Mouse (Mus musculus) heart, embryonic 13.5 days (tissue): ENCODE measurements at regions not wholly inside any gene's neighbourhood (a gene's known extent, or its start where the extent isn't known, plus 50 kb on each side); places are given as distances from the start of the nearest gene placed in this dataset.
A peak's percentile ranks its signal among the peaks of the same experiment; 100 is the strongest.

Source experiments
- ATAC-seq: fragments of 200-750 bp; cut with Nextera tagmentation; 2 replicates; pipeline ENCODE4 v1.8.0; 2017; ENCODE audit warnings: moderate TSS enrichment; ENCODE audit not compliant: insufficient number of reproducible peaks, low FRiP score, low TSS enrichment; ENCODE audit errors: extremely low read depth
- H3K27ac ChIP-seq: fragments of 300-500 bp; sonication (generic); replicated peaks from 2 replicates; pipeline ENCODE4 v1.5.1; 2015; ENCODE audit warnings: moderate library complexity, mild to moderate bottlenecking, inconsistent platforms
- H3K27me3 ChIP-seq: fragments of 300-500 bp; sonication (generic); replicated peaks from 2 replicates; pipeline ENCODE4 v1.6.1; 2015; ENCODE audit warnings: mild to moderate bottlenecking, inconsistent platforms
- H3K36me3 ChIP-seq: fragments of 300-500 bp; sonication (generic); 2 replicates; pipeline ENCODE4 v1.6.1; 2015; ENCODE audit warnings: mild to moderate bottlenecking, inconsistent platforms
- H3K4me1 ChIP-seq: fragments of 300-500 bp; sonication (generic); 2 replicates; pipeline ENCODE4 v1.6.1; 2015; ENCODE audit warnings: inconsistent platforms
- H3K4me2 ChIP-seq: fragments of 300-500 bp; sonication (generic); 2 replicates; pipeline ENCODE4 v1.6.1; 2015; ENCODE audit warnings: inconsistent platforms, mild to moderate bottlenecking, moderate library complexity
- H3K4me3 ChIP-seq: fragments of 300-500 bp; sonication (generic); 2 replicates; pipeline ENCODE4 v1.5.1; 2015; ENCODE audit warnings: moderate library complexity, mild to moderate bottlenecking, inconsistent platforms
- H3K9ac ChIP-seq: fragments of 300-500 bp; sonication (generic); 2 replicates; pipeline ENCODE4 v1.6.1; 2015; ENCODE audit warnings: inconsistent platforms, mild to moderate bottlenecking, moderate library complexity
- H3K9me3 ChIP-seq: fragments of 300-500 bp; sonication (generic); 2 replicates; pipeline ENCODE4 v1.6.1; 2016; ENCODE audit warnings: inconsistent platforms
- WGBS: fragments of 180-500 bp; shearing (Covaris S2); methylation state at CpG from one replicate; pipeline ENCODE4 v1.1.7; 2015; ENCODE audit warnings: mixed read lengths; 5-methylcytosine and 5-hydroxymethylcytosine counted together

DNA sequence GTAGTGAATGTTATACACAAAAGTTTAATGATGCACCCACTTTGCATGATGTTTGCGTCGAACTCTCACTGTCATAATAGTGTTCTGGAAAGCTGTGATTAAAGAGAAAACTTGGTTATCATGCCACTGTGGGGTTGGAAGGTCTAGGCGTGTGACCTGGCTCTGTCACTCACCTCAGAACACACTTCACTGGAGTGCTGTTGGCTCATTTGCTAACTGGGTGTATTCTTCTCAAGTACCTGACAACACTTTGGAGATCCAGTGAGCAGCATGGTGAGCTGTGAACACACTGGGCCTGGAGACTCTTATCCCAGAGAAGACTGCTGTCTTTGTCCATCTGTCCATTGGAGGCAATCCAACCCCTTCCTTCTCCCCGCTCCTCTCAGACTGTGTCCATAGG lies 98.9 kb upstream of the Kcnd3 start:
- Histone ChIP-seq H3K27me3 (no peaks in the 10 kb centered on the region), H3K36me3 (no peaks in the 10 kb centered on the region), H3K9ac (no peak overlapping the region), H3K9me3 (no peaks in the 10 kb centered on the region), H3K4me1 (no peaks in the 10 kb centered on the region), H3K4me3 (no peak overlapping the region), H3K27ac (no peak overlapping the region), H3K4me2 (no peak overlapping the region)
- ATAC-seq: no peak
- 73% methylated on average over 4 of the region's 4 CpGs for WGBS

DNA sequence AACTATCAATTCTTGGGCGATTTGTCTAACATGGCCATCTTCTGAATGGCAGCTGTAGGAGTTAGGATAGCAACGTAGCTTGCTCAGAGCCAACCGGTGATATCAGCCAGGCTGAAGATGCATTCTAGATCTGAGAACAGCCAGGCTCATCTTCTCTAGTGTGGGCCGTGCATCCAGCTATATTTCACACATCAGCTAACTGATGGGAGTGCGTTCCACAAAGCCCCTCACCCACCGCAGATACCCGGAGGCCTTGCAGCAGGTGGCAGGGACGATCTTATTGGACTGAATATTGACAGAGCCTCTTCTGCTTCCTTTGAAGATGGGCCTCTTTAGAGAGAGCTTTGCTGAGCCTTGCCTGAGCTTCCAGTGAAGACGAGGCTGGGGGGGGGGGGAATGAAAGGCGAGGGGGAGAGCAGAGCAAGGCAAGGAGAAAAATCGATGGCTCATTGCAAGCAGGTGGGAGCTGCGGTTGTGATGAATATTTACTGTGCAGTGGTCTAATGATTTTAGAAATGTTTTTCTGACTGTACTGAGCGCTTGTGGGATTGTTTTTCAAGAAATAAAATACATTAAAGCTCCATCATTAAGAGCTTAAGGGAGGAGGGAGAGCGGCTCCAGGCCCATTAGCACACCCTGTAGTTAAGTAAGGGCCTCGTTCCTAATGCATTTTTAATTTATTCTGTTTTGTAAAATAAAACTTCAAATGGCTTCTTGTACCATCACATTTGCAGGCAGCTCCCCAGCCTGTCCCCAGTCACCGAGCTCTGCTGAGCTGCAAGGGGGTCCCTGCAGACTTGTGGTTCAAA lies 97.8 kb upstream of the Kcnd3 start:
- ATAC-seq: no peak
- WGBS: 75% methylated on average over 16 of the region's 16 CpGs
- H3K9me3 ChIP-seq: no peaks in the 10 kb centered on the region
- H3K4me2 ChIP-seq: no peak overlapping the region
- no peaks in the 10 kb centered on the region for H3K4me1 ChIP-seq
- no peaks in the 10 kb centered on the region for H3K36me3 ChIP-seq
- no peak overlapping the region for H3K27ac ChIP-seq
- H3K4me3 ChIP-seq: no peak overlapping the region
- H3K9ac ChIP-seq: no peak overlapping the region
- no peaks in the 10 kb centered on the region for H3K27me3 ChIP-seq

GRCm38 (mm10) chr3:105357511-105357910 lies 94.6 kb upstream of the Kcnd3 start:
- 38% methylated on average over 2 of the region's 2 CpGs for WGBS

DNA sequence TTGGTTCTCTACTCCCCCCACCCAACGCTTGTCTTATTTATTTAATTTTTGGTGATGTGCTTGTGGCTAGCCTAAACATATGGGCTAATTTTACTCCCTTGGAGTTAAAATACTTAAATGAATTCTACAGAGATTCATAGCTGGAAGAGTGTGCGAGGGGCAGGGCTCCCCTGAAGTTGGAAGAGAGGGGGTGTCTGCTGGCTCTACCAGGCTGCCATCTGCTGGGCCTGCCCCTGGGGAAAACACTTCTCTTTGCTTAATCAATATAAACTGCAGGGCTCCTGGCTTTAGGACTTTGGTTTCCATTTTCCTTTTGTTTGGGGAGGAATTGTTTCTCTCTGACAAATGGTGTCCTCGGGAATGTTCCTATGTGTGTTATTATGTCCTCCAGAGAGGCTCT lies 92.5 kb upstream of the Kcnd3 start:
- no peak overlapping the region for H3K4me2 ChIP-seq
- no peak overlapping the region for H3K4me3 ChIP-seq
- H3K9me3 ChIP-seq: no peaks in the 10 kb centered on the region
- ATAC-seq: no peak
- 59% methylated on average over 3 of the region's 3 CpGs for WGBS
- H3K9ac ChIP-seq: no peak overlapping the region
- no peaks in the 10 kb centered on the region for H3K27me3 ChIP-seq
- H3K27ac ChIP-seq: no peak overlapping the region
- H3K36me3 ChIP-seq: no peaks in the 10 kb centered on the region
- H3K4me1 ChIP-seq: no peaks in the 10 kb centered on the region

More at GRCm38 (mm10) chr3:105357511-105357910, 94.6 kb upstream of the Kcnd3 start:
- Histone ChIP-seq H3K9ac (no peak overlapping the region), H3K27ac (no peak overlapping the region), H3K36me3 (no peaks in the 10 kb centered on the region), H3K27me3 (no peaks in the 10 kb centered on the region), H3K4me1 (no peaks in the 10 kb centered on the region), H3K9me3 (no peaks in the 10 kb centered on the region), H3K4me3 (no peak overlapping the region), H3K4me2 (no peak overlapping the region)
- no peak for ATAC-seq

GRCm38 (mm10) chr3:105364685-105365084 lies 87.4 kb upstream of the Kcnd3 start:
- H3K36me3 ChIP-seq: no peaks in the 10 kb centered on the region
- H3K4me2 ChIP-seq: no peak overlapping the region
- no peaks in the 10 kb centered on the region for H3K9me3 ChIP-seq
- H3K27me3 ChIP-seq: no peaks in the 10 kb centered on the region
- H3K4me1 ChIP-seq: peaks cover 23% of the 10 kb centered on the region
- H3K4me3 ChIP-seq: no peak overlapping the region
- WGBS: 78% methylated on average over 5 of the region's 5 CpGs
- no peak for ATAC-seq
- H3K9ac ChIP-seq: no peak overlapping the region
- no peak overlapping the region for H3K27ac ChIP-seq

- Histone ChIP-seq H3K9ac (no peak overlapping the region), H3K9me3 (no peaks in the 10 kb centered on the region), H3K27ac (no peak overlapping the region), H3K36me3 (no peaks in the 10 kb centered on the region), H3K4me2 (no peak overlapping the region), H3K4me3 (no peak overlapping the region), H3K4me1 (peaks cover 30% of the 10 kb centered on the region), H3K27me3 (no peaks in the 10 kb centered on the region)
- 76% methylated on average over 6 of the region's 6 CpGs for WGBS
- no peak for ATAC-seq
Observed at GRCm38 (mm10) chr3:105366806-105367205, 85.3 kb upstream of the Kcnd3 start.

DNA sequence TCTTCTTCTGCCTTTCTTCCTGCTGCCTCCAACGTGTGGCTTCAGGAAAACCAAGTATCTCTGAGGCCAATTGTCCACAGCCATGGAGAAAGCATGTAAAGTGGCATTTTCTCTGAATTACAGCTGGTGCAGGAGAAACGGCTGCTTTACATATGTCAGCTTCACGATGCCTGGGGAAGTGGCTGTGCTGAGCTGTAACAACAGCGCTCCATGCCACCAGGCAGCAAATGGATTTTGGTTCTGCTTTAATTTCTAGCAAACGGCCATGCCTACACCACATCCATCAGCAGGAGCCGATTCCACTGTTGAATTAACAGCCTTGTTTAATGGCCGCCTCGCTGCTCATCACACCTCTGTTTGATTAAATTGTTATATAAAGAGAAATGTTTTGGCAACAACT lies 84.2 kb upstream of the Kcnd3 start:
- no peak overlapping the region for H3K4me3 ChIP-seq
- H3K4me2 ChIP-seq: no peak overlapping the region
- no peaks in the 10 kb centered on the region for H3K9me3 ChIP-seq
- H3K27me3 ChIP-seq: no peaks in the 10 kb centered on the region
- H3K27ac ChIP-seq: no peak overlapping the region
- H3K4me1 ChIP-seq: peaks cover 30% of the 10 kb centered on the region
- ATAC-seq: no peak
- H3K9ac ChIP-seq: no peak overlapping the region
- WGBS: 76% methylated on average over 8 of the region's 8 CpGs
- H3K36me3 ChIP-seq: no peaks in the 10 kb centered on the region

- H3K4me2 ChIP-seq: no peak overlapping the region
- no peak for ATAC-seq
- peaks cover 40% of the 10 kb centered on the region for H3K4me1 ChIP-seq
- H3K27ac ChIP-seq: no peak overlapping the region
- no peaks in the 10 kb centered on the region for H3K27me3 ChIP-seq
- H3K9me3 ChIP-seq: no peaks in the 10 kb centered on the region
- H3K4me3 ChIP-seq: no peak overlapping the region
- WGBS: 72% methylated on average over 6 of the region's 6 CpGs
- no peak overlapping the region for H3K9ac ChIP-seq
- H3K36me3 ChIP-seq: no peaks in the 10 kb centered on the region
Observed at GRCm38 (mm10) chr3:105372371-105372828, 79.7 kb upstream of the Kcnd3 start.

DNA sequence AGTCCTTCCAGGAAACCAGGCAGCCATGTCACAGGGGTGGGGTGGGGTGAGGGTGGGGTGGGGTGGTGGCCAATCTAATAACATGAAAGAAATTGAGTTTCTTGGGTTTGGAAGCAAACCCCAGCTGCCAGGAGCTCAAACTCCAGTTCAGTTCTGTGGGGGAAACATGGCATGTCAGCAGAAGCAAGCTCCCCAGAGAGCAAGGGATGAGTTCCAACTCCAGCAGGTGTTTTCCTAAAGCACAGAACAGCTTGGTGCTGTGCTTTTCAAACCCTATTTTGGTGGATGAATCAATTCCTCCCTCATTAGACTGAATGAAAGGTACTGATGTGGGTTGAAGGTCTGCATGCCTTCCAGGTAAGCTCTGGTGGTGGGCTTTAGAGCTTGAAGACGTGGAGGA lies 77.8 kb upstream of the Kcnd3 start:
- Histone ChIP-seq H3K4me1 (peaks cover 38% of the 10 kb centered on the region), H3K27me3 (no peaks in the 10 kb centered on the region), H3K9me3 (no peaks in the 10 kb centered on the region), H3K9ac (no peak overlapping the region), H3K4me3 (no peak overlapping the region), H3K4me2 (no peak overlapping the region; the same call in 1 of the 2 replicates), H3K36me3 (no peaks in the 10 kb centered on the region), H3K27ac (no peak overlapping the region)
- 81% methylated on average over 1 of the region's 1 CpGs for WGBS
- no peak for ATAC-seq

DNA sequence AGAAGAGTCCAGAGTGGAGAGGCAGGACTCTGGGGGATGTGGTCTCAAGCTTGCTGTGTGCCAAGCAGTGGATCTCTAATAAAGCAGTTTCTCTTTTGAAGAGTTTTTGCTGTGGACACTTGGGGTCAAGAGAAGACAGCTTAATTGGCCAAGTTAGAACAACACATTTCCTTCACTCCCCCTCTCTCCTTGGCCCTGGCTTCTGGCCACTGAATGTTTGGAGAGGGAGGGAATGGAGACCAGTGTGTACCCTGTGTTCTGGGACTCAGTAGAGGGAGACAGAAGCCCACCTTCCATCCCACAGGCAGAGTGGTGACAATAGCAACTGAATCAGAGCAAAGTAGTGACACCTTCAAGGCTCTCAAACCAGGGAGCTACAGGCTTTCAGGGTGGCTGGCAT lies 77.3 kb upstream of the Kcnd3 start:
- Histone ChIP-seq H3K4me1 (peaks cover 36% of the 10 kb centered on the region), H3K4me2 (peak overlapping the region; percentile 65), H3K27me3 (no peaks in the 10 kb centered on the region), H3K4me3 (no peak overlapping the region), H3K9ac (no peak overlapping the region), H3K27ac (peak overlapping the region; percentile 86), H3K36me3 (no peaks in the 10 kb centered on the region), H3K9me3 (no peaks in the 10 kb centered on the region)
- ATAC-seq: peak; percentile 33; the same call in 1 of the 2 replicates

DNA sequence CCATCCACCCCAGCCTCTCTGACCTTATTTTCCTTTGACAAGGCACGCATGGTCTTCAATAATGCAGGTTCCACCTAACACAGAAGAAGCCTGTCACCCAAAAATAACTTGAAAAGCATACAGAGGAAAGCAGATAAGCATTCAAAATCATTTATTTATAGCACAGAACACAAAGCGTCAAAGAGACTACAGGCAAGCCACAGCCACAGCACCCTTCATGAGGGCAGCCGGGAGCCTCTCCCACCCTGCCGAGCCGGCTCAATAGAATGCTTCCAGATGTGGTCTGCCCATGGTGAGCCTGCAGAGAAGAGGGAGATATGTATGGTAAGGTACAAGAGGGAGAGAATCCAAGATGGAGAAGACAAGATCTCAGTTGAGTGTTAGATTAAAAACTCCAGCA lies 76.7 kb upstream of the Kcnd3 start:
- 0 out of 2 replicates have a peak, but pooled peaks have one; percentile 45 for ATAC-seq
- peak overlapping the region; percentile 41 for H3K4me3 ChIP-seq
- no peaks in the 10 kb centered on the region for H3K36me3 ChIP-seq
- H3K4me2 ChIP-seq: peak overlapping the region; percentile 65
- no peaks in the 10 kb centered on the region for H3K9me3 ChIP-seq
- H3K4me1 ChIP-seq: peaks cover 31% of the 10 kb centered on the region
- WGBS: 35% methylated on average over 5 of the region's 5 CpGs
- peak overlapping the region; percentile 86 for H3K27ac ChIP-seq
- peak overlapping the region; percentile 69 for H3K9ac ChIP-seq
- H3K27me3 ChIP-seq: no peaks in the 10 kb centered on the region

DNA sequence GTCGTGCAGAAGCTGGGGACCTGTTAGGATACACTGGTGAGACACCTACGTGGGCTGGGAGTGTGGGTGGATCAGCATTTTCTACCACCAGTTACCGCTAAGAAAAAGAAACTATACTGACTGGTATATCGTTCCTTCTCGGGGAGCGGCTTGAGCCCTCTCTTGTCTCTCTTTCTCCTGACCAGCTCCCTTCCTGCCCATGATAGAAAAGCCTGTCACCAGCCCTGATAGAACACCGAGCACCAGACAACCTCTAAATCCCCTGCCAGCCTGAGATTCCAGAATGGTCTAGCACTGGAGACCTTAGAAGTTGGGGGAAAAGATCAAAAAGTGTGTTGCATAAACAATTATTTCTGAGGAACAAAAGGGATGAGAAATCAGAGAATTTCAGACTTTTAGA lies 76.3 kb upstream of the Kcnd3 start:
- Histone ChIP-seq H3K4me1 (peaks cover 31% of the 10 kb centered on the region), H3K27me3 (no peaks in the 10 kb centered on the region), H3K36me3 (no peaks in the 10 kb centered on the region), H3K9me3 (no peaks in the 10 kb centered on the region), H3K4me2 (peak overlapping the region; percentile 65), H3K9ac (peak overlapping the region; percentile 69), H3K27ac (peak overlapping the region; percentile 86), H3K4me3 (peak overlapping the region; percentile 41)
- no peak for ATAC-seq
- 36% methylated on average over 7 of the region's 7 CpGs for WGBS
